Mouse (Mus musculus) myocyte (in vitro differentiated cells): ENCODE results near the gene Abhd14a.

Experiments
- MAX ChIP-seq: IDR thresholded peaks from one replicate; pipeline ENCODE4 v1.6.1; 2011; ENCODE audit warnings: low read depth, mild to moderate bottlenecking, control low read depth
- MYOG ChIP-seq, 3 experiments: IDR thresholded peaks; one replicate each; pipeline ENCODE4 v1.6.1; 2011; ENCODE audit warnings: control low read depth in 2 of 3, low read depth in 2 of 3, mild to moderate bottlenecking in 2 of 3; ENCODE audit not compliant: insufficient read length in 2 of 3, control insufficient read depth in 1 of 3, insufficient read depth in 1 of 3
- POLR2A ChIP-seq: IDR thresholded peaks from one replicate; pipeline ENCODE4 v1.6.1; 2011; ENCODE audit warnings: low read depth, mild to moderate bottlenecking, control low read depth, moderate library complexity; ENCODE audit not compliant: insufficient read length
- REST ChIP-seq: IDR thresholded peaks from one replicate; pipeline ENCODE4 v1.6.1; 2011; ENCODE audit warnings: mild to moderate bottlenecking, control low read depth, moderate library complexity; ENCODE audit not compliant: insufficient read depth, insufficient read length
- TCF12 ChIP-seq: IDR thresholded peaks from one replicate; pipeline ENCODE4 v1.6.1; 2011; ENCODE audit warnings: mild to moderate bottlenecking, control low read depth; ENCODE audit not compliant: poor library complexity, insufficient read depth, severe bottlenecking
- USF1 ChIP-seq: IDR thresholded peaks from one replicate; pipeline ENCODE4 v1.6.1; 2011; ENCODE audit warnings: low read depth, mild to moderate bottlenecking, control low read depth, moderate library complexity

GRCm38 (mm10) chr9:106482578-106483115, 35.2 kb upstream of the Abhd14a start:
- TF ChIP-seq MYOG (IDR thresholded peaks at IDR 0.05; ENCODE audit: control insufficient read depth in 1 of 3, insufficient read depth in 1 of 3, insufficient read length in 2 of 3, low read depth in 2 of 3) (no peak), USF1 (no peak), POLR2A (no peak), TCF12 (no peak), MAX (no peak), REST (no peak)
